Comparison of ENCODE assay signal across 27 mouse cellular contexts in genomic region chr10:128110103-128110761, GRCm38 (mm10). TPM values are rescaled to one million over a fixed set of nuclear protein-coding genes. Genes with fewer than 3 reads are reported as not detected.
DNase-seq lines count a peak whose midpoint lies in the region; ATAC-seq and TF ChIP-seq lines count a peak whose summit lies in the region.
"Had no signal": no experiment of that assay in that cellular context is flagged by ENCODE, and none has a peak within 500 bp of the region (broad histone marks: within the 10 kb centered on the region; RNA-seq: fewer than 3 reads in every experiment).

No protein-coding gene starts in this region.

- no peak overlapping the region for H3K4me2 ChIP-seq in heart, embryonic 11.5 days
- H3K4me2 ChIP-seq: liver, embryonic 15.5 days; lung, embryonic 15.5 days; neural tube, embryonic 13.5 days had no signal

- WGBS in heart, embryonic 11.5 days (ENCODE audit: insufficient replicate concordance), result 70% methylated on average over 4 of the region's 4 CpGs
- 95% methylated on average over 4 of the region's 4 CpGs for WGBS in hindbrain, embryonic 10.5 days

- peak overlapping the region; percentile 51 for H3K27ac ChIP-seq in heart, embryonic 11.5 days (ENCODE audit: low read depth, low read length)
- H3K27ac ChIP-seq in left cerebral cortex, adult 2 months, result 0 out of 2 replicates have a peak overlapping the region, but pooled peaks have one; percentile 1
- H3K27ac ChIP-seq in hindbrain, embryonic 10.5 days, result no peak overlapping the region
- H3K27ac ChIP-seq: forebrain, embryonic 10.5 days; hindbrain, postnatal 0 days; kidney, postnatal 0 days; limb, embryonic 10.5 days; liver, embryonic 15.5 days; lung, embryonic 15.5 days; neural tube, embryonic 13.5 days had no signal

- no peak for TF ChIP-seq CTCF in left cerebral cortex, adult 2 months (IDR thresholded peaks at IDR 0.05)

- ATAC-seq in frontal cortex, adult (ENCODE audit: low TSS enrichment), result peak; percentile 46; the same call in 1 of the 2 replicates
- no peak for ATAC-seq in heart, embryonic 11.5 days (replicated peaks; ENCODE audit: insufficient number of reproducible peaks, low FRiP score, low TSS enrichment)
- ATAC-seq: CD4-positive, CD25-positive, alpha-beta regulatory T cell, adult 4 months; hindbrain, postnatal 0 days had no signal

- H3K9me3 ChIP-seq in heart, embryonic 11.5 days (replicated peaks; ENCODE audit: control insufficient read depth, low read length), result no peaks in the 10 kb centered on the region
- no peaks in the 10 kb centered on the region for H3K9me3 ChIP-seq in hindbrain, embryonic 10.5 days
- H3K9me3 ChIP-seq: forebrain, embryonic 10.5 days; limb, embryonic 10.5 days; liver, embryonic 15.5 days; lung, embryonic 15.5 days; megakaryocyte, embryonic 14.5 days; neural tube, embryonic 13.5 days had no signal

- H3K27me3 ChIP-seq in heart, embryonic 11.5 days (ENCODE audit: control insufficient read depth, insufficient read depth, low read length), result no peaks in the 10 kb centered on the region
- H3K27me3 ChIP-seq in hindbrain, embryonic 10.5 days (ENCODE audit: insufficient read depth, poor library complexity, severe bottlenecking), result no peaks in the 10 kb centered on the region
- H3K27me3 ChIP-seq: liver, embryonic 15.5 days; lung, embryonic 15.5 days; megakaryocyte, embryonic 14.5 days; neural tube, embryonic 13.5 days had no signal

- H3K4me1 ChIP-seq in heart, embryonic 11.5 days (ENCODE audit: control insufficient read depth, insufficient read depth, low read length), result peaks cover 7% of the 10 kb centered on the region; the same call in 1 of the 2 replicates
- H3K4me1 ChIP-seq in hindbrain, embryonic 10.5 days (replicated peaks), result no peaks in the 10 kb centered on the region
- H3K4me1 ChIP-seq: forebrain, embryonic 10.5 days; limb, embryonic 10.5 days; neural tube, embryonic 13.5 days had no signal

- no peak overlapping the region for H3K4me3 ChIP-seq in heart, embryonic 11.5 days (ENCODE audit: low read depth, low read length)
- no peak overlapping the region for H3K4me3 ChIP-seq in left cerebral cortex, adult 2 months
- no peak overlapping the region for H3K4me3 ChIP-seq in hindbrain, embryonic 10.5 days
- H3K4me3 ChIP-seq: forebrain, embryonic 10.5 days; limb, embryonic 10.5 days; liver, embryonic 15.5 days; lung, embryonic 15.5 days; megakaryocyte, embryonic 14.5 days; neural tube, embryonic 13.5 days had no signal

- DNase-seq in frontal cortex, postnatal 10 days (ENCODE audit: low spot score in 2 of 2), result no peak
- no peak for DNase-seq in heart, postnatal 4 days
- no peak for DNase-seq in left cerebral cortex, adult 2 months (ENCODE audit: extremely low spot score in 1 of 2, low spot score in 2 of 2)
- DNase-seq in left cerebral cortex, postnatal 36 days (ENCODE audit: low spot score in 2 of 2), result no peak
- no peak for DNase-seq in hindbrain, embryonic 10.5 days (ENCODE audit: low spot score)
- DNase-seq in adrenal gland, adult 2 months, result no peak
- DNase-seq: adrenal gland, postnatal 25 days; cerebellum, adult 11 months; cerebellum, postnatal 10 days; kidney, adult 11 months; liver; lung, postnatal 36 days; midbrain, embryonic 14.5 days; retina, postnatal 1 day; right cerebral cortex, postnatal 25 days; thymus, postnatal 25 days had no signal

- H3K9ac ChIP-seq in heart, embryonic 11.5 days (ENCODE audit: low read depth, low read length), result no peak overlapping the region
- H3K9ac ChIP-seq: liver, embryonic 15.5 days; lung, embryonic 15.5 days; neural tube, embryonic 13.5 days had no signal

- peaks cover 18% of the 10 kb centered on the region for H3K36me3 ChIP-seq in heart, embryonic 11.5 days (ENCODE audit: control insufficient read depth, insufficient read depth, low read length)
- H3K36me3 ChIP-seq in hindbrain, embryonic 10.5 days, result peaks cover 69% of the 10 kb centered on the region

- intact Hi-C loops in left cerebral cortex, adult 2 months (cut with DNase I), result no loop called here
- intact Hi-C loops in left cerebral cortex, postnatal 36 days (cut with DNase I), result no loop called here

RNA-seq across cellular contexts. Expression of gene Baz2a, which starts 18.9 kb away (rescaled TPM):
- 10.9 and 21.7 TPM in 2 replicates for polyA plus RNA-seq in heart, embryonic 11.5 days (2014; fragmentation: Nextera tagmentation; extraction: Ambion mirVana)
- 10 to 100 TPM; 28.0 to 30.0 TPM for total RNA-seq in heart, postnatal 4 days (2021)
- 10 to 100 TPM; 42.2 to 45.1 TPM for total RNA-seq in left cerebral cortex, adult 2 months (2021)
- total RNA-seq in left cerebral cortex, postnatal 36 days (2021), result 10 to 100 TPM; 31.6 to 44.5 TPM
- polyA plus RNA-seq in hindbrain, embryonic 10.5 days (2016; fragmentation: Nextera tagmentation; extraction: Ambion mirVana), result 16.2 and 17.0 TPM in 2 replicates
- 10 to 100 TPM; 40.8 to 49.6 TPM for total RNA-seq in adrenal gland, adult 2 months (2021)
- 24.5 and 31.6 TPM in 2 replicates for polyA plus RNA-seq in adrenal gland, adult 2 months (2012; rRNA removed)

RNA-seq across cellular contexts. Expression of gene Atp5b, which starts 27.2 kb away (rescaled TPM):
- 4,523 and 4,948 TPM in 2 replicates for polyA plus RNA-seq in heart, embryonic 11.5 days (2014; fragmentation: Nextera tagmentation; extraction: Ambion mirVana)
- 1,000 to 10,000 TPM; 6,416 to 6,613 TPM for total RNA-seq in heart, postnatal 4 days (2021)
- total RNA-seq in left cerebral cortex, adult 2 months (2021), result 1,000 to 10,000 TPM; 1,628 to 1,633 TPM
- 1,000 to 10,000 TPM; 1,550 to 1,901 TPM for total RNA-seq in left cerebral cortex, postnatal 36 days (2021)
- polyA plus RNA-seq in hindbrain, embryonic 10.5 days (2016; fragmentation: Nextera tagmentation; extraction: Ambion mirVana), result 2,236 and 2,265 TPM in 2 replicates
- 1,000 to 10,000 TPM; 2,694 to 3,346 TPM for total RNA-seq in adrenal gland, adult 2 months (2021)
- 7,039 and 9,498 TPM in 2 replicates for polyA plus RNA-seq in adrenal gland, adult 2 months (2012; rRNA removed)

RNA-seq across cellular contexts. Expression of gene Ptges3, which starts 51.5 kb away (rescaled TPM):
- 354 and 377 TPM in 2 replicates for polyA plus RNA-seq in heart, embryonic 11.5 days (2014; fragmentation: Nextera tagmentation; extraction: Ambion mirVana)
- 100 to 1,000 TPM; 125 to 132 TPM for total RNA-seq in heart, postnatal 4 days (2021)
- 100 to 1,000 TPM; 121 to 123 TPM for total RNA-seq in left cerebral cortex, adult 2 months (2021)
- total RNA-seq in left cerebral cortex, postnatal 36 days (2021), result 100 to 1,000 TPM; 120 to 131 TPM
- polyA plus RNA-seq in hindbrain, embryonic 10.5 days (2016; fragmentation: Nextera tagmentation; extraction: Ambion mirVana), result 544 and 661 TPM in 2 replicates
- 100 to 1,000 TPM; 179 to 195 TPM for total RNA-seq in adrenal gland, adult 2 months (2021)
- 124 and 151 TPM in 2 replicates for polyA plus RNA-seq in adrenal gland, adult 2 months (2012; rRNA removed)
